Mouse (Mus musculus) lung, postnatal 0 days (tissue): Measurements from ENCODE around the gene Mllt3.

ENCODE experiments used
- CTCF ChIP-seq: IDR thresholded peaks from 2 replicates; pipeline ENCODE4 v1.5.1; 2016; ENCODE audit warnings: antibody characterized with exemption, mild to moderate bottlenecking
- EP300 ChIP-seq: IDR thresholded peaks from 2 replicates; pipeline ENCODE4 v1.6.1; 2016; ENCODE audit warnings: antibody characterized with exemption, mild to moderate bottlenecking, control low read depth

GRCm38 (mm10) chr4:88005801-88006200 lies 27.4 kb downstream of the Mllt3 start:
- TF ChIP-seq CTCF (no peak), EP300 (no peak)
